Mouse (Mus musculus): ENCODE measurements around the gene Grik2. TPM values are rescaled to one million over a fixed set of nuclear protein-coding genes. Genes with fewer than 3 reads are reported as not detected.

Gene Grik2
- polyA plus RNA-seq, 1 experiment from 2014 or later: 0.74 TPM

GRCm38 (mm10) chr10:49050339-49050738 is 738.2 kb downstream of the Grik2 start:
- no peaks in the 10 kb centered on the region for H3K36me3 ChIP-seq (ENCODE audit: control insufficient read depth, insufficient read depth, low read length)
- H3K27ac ChIP-seq (ENCODE audit: low read depth, low read length): no peak overlapping the region
- H3K4me2 ChIP-seq: no peak overlapping the region
- no peak for ATAC-seq (replicated peaks; ENCODE audit: insufficient number of reproducible peaks, low FRiP score, low TSS enrichment)
- no peaks in the 10 kb centered on the region for H3K9me3 ChIP-seq (replicated peaks; ENCODE audit: control insufficient read depth, low read length)
- no peaks in the 10 kb centered on the region for H3K4me1 ChIP-seq (ENCODE audit: control insufficient read depth, insufficient read depth, low read length)
- no peak overlapping the region for H3K4me3 ChIP-seq (ENCODE audit: low read depth, low read length)
- no peak overlapping the region for H3K9ac ChIP-seq (ENCODE audit: low read depth, low read length)
- no peaks in the 10 kb centered on the region for H3K27me3 ChIP-seq (ENCODE audit: control insufficient read depth, insufficient read depth, low read length)

GRCm38 (mm10) chr10:49049391-49049790 is 739.2 kb downstream of the Grik2 start:
- no peaks in the 10 kb centered on the region for H3K27me3 ChIP-seq (ENCODE audit: control insufficient read depth, insufficient read depth, low read length)
- no peak overlapping the region for H3K4me3 ChIP-seq (ENCODE audit: low read depth, low read length)
- no peak overlapping the region for H3K9ac ChIP-seq (ENCODE audit: low read depth, low read length)
- no peaks in the 10 kb centered on the region for H3K9me3 ChIP-seq (replicated peaks; ENCODE audit: control insufficient read depth, low read length)
- no peak overlapping the region for H3K27ac ChIP-seq (ENCODE audit: low read depth, low read length)
- H3K4me2 ChIP-seq: no peak overlapping the region
- no peaks in the 10 kb centered on the region for H3K4me1 ChIP-seq (ENCODE audit: control insufficient read depth, insufficient read depth, low read length)
- ATAC-seq (replicated peaks; ENCODE audit: insufficient number of reproducible peaks, low FRiP score, low TSS enrichment): no peak
- H3K36me3 ChIP-seq (ENCODE audit: control insufficient read depth, insufficient read depth, low read length): no peaks in the 10 kb centered on the region
